Mouse (Mus musculus) CH12.LX (cell line): ENCODE data around the gene Unc93b1. TPM values are rescaled to one million over a fixed set of nuclear protein-coding genes. Genes with fewer than 3 reads are reported as not detected.

Experiments used
- DNase-seq: peaks from one replicate; pipeline ENCODE4 v3.0.0-alpha.2; 2013; ENCODE audit errors: extremely low read depth
- H3K27ac ChIP-seq: 2 replicates; pipeline ENCODE4 v1.5.1; 2012; ENCODE audit warnings: low read depth, mild to moderate bottlenecking, control low read depth, moderate library complexity; ENCODE audit not compliant: insufficient read depth
- H3K27me3 ChIP-seq: replicated peaks from 2 replicates; pipeline ENCODE3; 2012; ENCODE audit warnings: inconsistent platforms
- H3K36me3 ChIP-seq, 2 experiments: replicated peaks in 1 of 2; 2 replicates each; pipeline versions ENCODE3 to v1.6.1; 2012; ENCODE audit warnings: inconsistent platforms in 1 of 2, low read length in 1 of 2, mild to moderate bottlenecking in 1 of 2, mixed read lengths in 1 of 2, moderate library complexity in 1 of 2; ENCODE audit not compliant: control insufficient read depth in 1 of 2, insufficient read depth in 1 of 2
- H3K4me1 ChIP-seq, 2 experiments: 2 replicates each; pipeline ENCODE4 v1.6.1; 2012; ENCODE audit warnings: inconsistent platforms in 1 of 2, moderate library complexity in 1 of 2; ENCODE audit not compliant: insufficient read depth in 2 of 2, control insufficient read depth in 1 of 2
- H3K4me2 ChIP-seq: 2 replicates; pipeline ENCODE4 v1.6.1; 2012; ENCODE audit warnings: low read depth, mild to moderate bottlenecking, control low read depth; ENCODE audit not compliant: poor library complexity, insufficient read depth, severe bottlenecking
- H3K4me3 ChIP-seq, 3 experiments: fragments of 150-350 bp in 1 of 3; sonication (generic) in 1 of 3; replicated peaks in 1 of 3; 2 replicates each; pipeline versions ENCODE3 to v1.5.1; 2011 to 2012; ENCODE audit warnings: low read depth in 2 of 3, low read length in 2 of 3, mild to moderate bottlenecking in 2 of 3, moderate library complexity in 2 of 3, control low read depth in 1 of 3, improper control_type of control experiment in 1 of 3, inconsistent platforms in 1 of 3, mixed read lengths in 1 of 3; ENCODE audit not compliant: poor library complexity in 1 of 3
- H3K79me2 ChIP-seq: replicated peaks from 2 replicates; pipeline ENCODE4 v1.6.1; 2012; ENCODE audit warnings: mild to moderate bottlenecking, moderate library complexity; ENCODE audit not compliant: control insufficient read depth, poor library complexity, insufficient read depth, severe bottlenecking; ENCODE audit errors: extremely low read depth
- H3K9ac ChIP-seq: 2 replicates; pipeline ENCODE4 v1.6.1; 2012; ENCODE audit warnings: low read depth, mild to moderate bottlenecking, control low read depth, moderate library complexity; ENCODE audit not compliant: insufficient read depth
- H3K9me3 ChIP-seq: replicated peaks from 2 replicates; pipeline ENCODE3; 2012; ENCODE audit warnings: low read length, inconsistent platforms, mixed read lengths
- BHLHE40 ChIP-seq: IDR thresholded peaks from 2 replicates; pipeline ENCODE4 v1.6.1; 2011; ENCODE audit warnings: mild to moderate bottlenecking, low read depth, low read length, improper control_type of control experiment
- CHD1 ChIP-seq: IDR thresholded peaks from 2 replicates; pipeline ENCODE4 v1.6.1; 2012; ENCODE audit warnings: low read depth, low read length, improper control_type of control experiment, inconsistent platforms
- CHD2 ChIP-seq: IDR thresholded peaks from 2 replicates; pipeline ENCODE4 v1.6.1; 2011; ENCODE audit warnings: low read length, improper control_type of control experiment
- ELF1 ChIP-seq: IDR thresholded peaks from 2 replicates; pipeline ENCODE4 v1.6.1; 2014; ENCODE audit warnings: low read depth, mild to moderate bottlenecking, inconsistent platforms, low read length, improper control_type of control experiment
- ETS1 ChIP-seq: conservative IDR thresholded peaks from 2 replicates; pipeline ENCODE4 v1.6.1; 2012; ENCODE audit warnings: low read depth, mild to moderate bottlenecking, inconsistent platforms, low read length, improper control_type of control experiment, moderate library complexity
- JUND ChIP-seq: conservative IDR thresholded peaks from 2 replicates; pipeline ENCODE4 v1.6.1; 2011; ENCODE audit warnings: low read depth, low read length, improper control_type of control experiment
- MAFK ChIP-seq: IDR thresholded peaks from 2 replicates; pipeline ENCODE4 v1.6.1; 2011; ENCODE audit warnings: low read length, improper control_type of control experiment; ENCODE audit not compliant: insufficient replicate concordance
- MAZ ChIP-seq: IDR thresholded peaks from 2 replicates; pipeline ENCODE4 v1.6.1; 2012; ENCODE audit warnings: low read depth, mild to moderate bottlenecking, inconsistent platforms, low read length, improper control_type of control experiment, moderate library complexity
- MYC ChIP-seq: IDR thresholded peaks from 2 replicates; pipeline ENCODE4 v1.6.1; 2011; ENCODE audit warnings: low read depth, mild to moderate bottlenecking, improper control_type of control experiment, low read length
- NELFE ChIP-seq: IDR thresholded peaks from 2 replicates; pipeline ENCODE4 v1.6.1; 2011; ENCODE audit warnings: low read depth, low read length, improper control_type of control experiment
- PAX5 ChIP-seq: IDR thresholded peaks from 2 replicates; pipeline ENCODE4 v1.6.1; 2012; ENCODE audit warnings: low read length, inconsistent platforms, mixed read lengths
- POLR2A ChIP-seq: IDR thresholded peaks from 2 replicates; pipeline ENCODE4 v1.6.1; 2011; ENCODE audit warnings: low read depth, mild to moderate bottlenecking, improper control_type of control experiment, low read length
- SIN3A ChIP-seq: IDR thresholded peaks from 2 replicates; pipeline ENCODE4 v1.6.1; 2012; ENCODE audit warnings: low read length, improper control_type of control experiment, inconsistent platforms
- TBP ChIP-seq: conservative IDR thresholded peaks from 2 replicates; pipeline ENCODE4 v1.6.1; 2011; ENCODE audit warnings: low read depth, low read length, improper control_type of control experiment
- TCF12 ChIP-seq: IDR thresholded peaks from 2 replicates; pipeline ENCODE4 v1.6.1; 2014; ENCODE audit warnings: low read depth, mild to moderate bottlenecking, inconsistent platforms, low read length, improper control_type of control experiment
- UBTF ChIP-seq: IDR thresholded peaks from 2 replicates; pipeline ENCODE4 v1.6.1; 2012; ENCODE audit warnings: low read depth, mild to moderate bottlenecking, inconsistent platforms, low read length, improper control_type of control experiment, moderate library complexity
- USF1 ChIP-seq: IDR thresholded peaks from 2 replicates; pipeline ENCODE4 v1.6.1; 2014; ENCODE audit warnings: low read depth, mild to moderate bottlenecking, inconsistent platforms, low read length, improper control_type of control experiment
- USF2 ChIP-seq: conservative IDR thresholded peaks from 2 replicates; pipeline ENCODE4 v1.6.1; 2011; ENCODE audit warnings: low read depth, low read length, improper control_type of control experiment
- ZC3H11A ChIP-seq: IDR thresholded peaks from 2 replicates; pipeline ENCODE4 v1.6.1; 2012; ENCODE audit warnings: low read depth, mild to moderate bottlenecking, inconsistent platforms, low read length, improper control_type of control experiment
- ZMIZ1 ChIP-seq: IDR thresholded peaks from 2 replicates; pipeline ENCODE4 v1.6.1; 2012; ENCODE audit warnings: low read depth, mild to moderate bottlenecking, inconsistent platforms, low read length, improper control_type of control experiment
- ZNF384 ChIP-seq: IDR thresholded peaks from 2 replicates; pipeline ENCODE4 v1.6.1; 2012; ENCODE audit warnings: low read depth, low read length, improper control_type of control experiment, inconsistent platforms
- dilution Hi-C: fragments of 300-500 bp; cut with MboI; formaldehyde crosslinking; loops from 2 replicates; pipeline ENCODE4 v1.14.3; 2020; ENCODE audit warnings: low sequenced_read_pairs; ENCODE audit not compliant: extremely low pct_unique_long_range_greater_than_20kb, extremely low pct_ligation_motif_present
- in situ Hi-C: fragments of 300-500 bp; cut with MboI; formaldehyde crosslinking; loops from 3 replicates; pipeline ENCODE4 v1.14.3; 2019; ENCODE audit warnings: low sequenced_read_pairs, low pct_ligation_motif_present, low pct_unique_long_range_greater_than_20kb, mixed read lengths
- polyA plus RNA-seq: library from polyadenylated mRNA; unstranded; fragments of >175 nt; gene quantifications from 2 replicates; pipeline ENCODE4 v1.2.1, GENCODE M21; 2012; ENCODE audit warnings: low read depth; ENCODE audit not compliant: insufficient read length
- total RNA-seq, 2 experiments: library from RNA; depleted of rRNA; stranded (reverse); fragments of 300-350 nt in 1 of 2; fragments of >200 nt in 1 of 2; gene quantifications; 2 replicates each; pipeline ENCODE4 v1.2.3; 2012 to 2014

Unc93b1 gene
- total and polyA plus RNA-seq, 3 experiments: 82.3 to 117 (median 84.7) TPM

GRCm38 (mm10) chr19:3983527-3984200 lies 48.7 kb downstream of the Unc93b1 start:
- in situ Hi-C loops: no loop called here

GRCm38 (mm10) chr19:3985261-3985681 lies 50.3 kb downstream of the Unc93b1 start:
- Histone ChIP-seq H3K9ac (no peak overlapping the region), H3K27ac (no peak overlapping the region)
- no peak for DNase-seq
- in situ Hi-C loops: no loop called here
- TF ChIP-seq UBTF: no peak
- TF ChIP-seq NELFE: no peak
- TF ChIP-seq ZNF384: no peak
- no peak for TF ChIP-seq TBP
- no peak for TF ChIP-seq TCF12
- no peak for TF ChIP-seq ZMIZ1
- no peak for TF ChIP-seq BHLHE40
- no peak for TF ChIP-seq ZC3H11A
- no peak for TF ChIP-seq ELF1
- no peak for TF ChIP-seq ETS1
- no peak for TF ChIP-seq POLR2A
- TF ChIP-seq MAFK: no peak
- TF ChIP-seq USF2: no peak
- TF ChIP-seq MAZ: no peak
- no peak for TF ChIP-seq JUND
- TF ChIP-seq SIN3A: no peak
- TF ChIP-seq CHD1: no peak
- TF ChIP-seq, all 38 proteins: peak for 0
- H3K9me3 ChIP-seq: peaks cover 7% of the 10 kb centered on the region
- peaks cover 0 to 15% of the 10 kb centered on the region in 2 experiments; a peak in 2 of 4 replicates for H3K4me1 ChIP-seq
- dilution Hi-C loops: no loop called here
- no peak overlapping the region for H3K4me3 ChIP-seq
- no peaks in the 10 kb centered on the region for H3K36me3 ChIP-seq
- H3K4me2 ChIP-seq: no peak overlapping the region
- H3K27me3 ChIP-seq: peaks cover 37% of the 10 kb centered on the region
- H3K79me2 ChIP-seq: no peaks in the 10 kb centered on the region

More at GRCm38 (mm10) chr19:3983527-3984200, 48.7 kb downstream of the Unc93b1 start:
- no peak overlapping the region for H3K27ac ChIP-seq
- no peak overlapping the region for H3K9ac ChIP-seq
- peaks cover 37% of the 10 kb centered on the region for H3K27me3 ChIP-seq
- H3K4me2 ChIP-seq: no peak overlapping the region
- no peaks in the 10 kb centered on the region for H3K79me2 ChIP-seq
- dilution Hi-C loops: no loop called here
- H3K4me3 ChIP-seq: no peak overlapping the region
- no peak for DNase-seq
- no peaks in the 10 kb centered on the region for H3K36me3 ChIP-seq
- peaks cover 4% of the 10 kb centered on the region for H3K9me3 ChIP-seq
- no peak for TF ChIP-seq ZNF384
- TF ChIP-seq CHD2: no peak
- TF ChIP-seq CHD1: no peak
- TF ChIP-seq MAFK: no peak
- no peak for TF ChIP-seq USF1
- no peak for TF ChIP-seq POLR2A
- TF ChIP-seq UBTF: no peak
- TF ChIP-seq JUND: no peak
- TF ChIP-seq MYC: no peak
- no peak for TF ChIP-seq MAZ
- TF ChIP-seq TBP: no peak
- no peak for TF ChIP-seq PAX5
- H3K4me1 ChIP-seq: peaks cover 0 to 18% of the 10 kb centered on the region in 2 experiments; a peak in 2 of 4 replicates
